Mouse (Mus musculus): ENCODE measurements around the gene Smok2a.
"Not testable (repeated sequence)": the region's sequence is repeated elsewhere in the genome, so short reads cannot be mapped to it uniquely, and the experiment has no call there.

DNA sequence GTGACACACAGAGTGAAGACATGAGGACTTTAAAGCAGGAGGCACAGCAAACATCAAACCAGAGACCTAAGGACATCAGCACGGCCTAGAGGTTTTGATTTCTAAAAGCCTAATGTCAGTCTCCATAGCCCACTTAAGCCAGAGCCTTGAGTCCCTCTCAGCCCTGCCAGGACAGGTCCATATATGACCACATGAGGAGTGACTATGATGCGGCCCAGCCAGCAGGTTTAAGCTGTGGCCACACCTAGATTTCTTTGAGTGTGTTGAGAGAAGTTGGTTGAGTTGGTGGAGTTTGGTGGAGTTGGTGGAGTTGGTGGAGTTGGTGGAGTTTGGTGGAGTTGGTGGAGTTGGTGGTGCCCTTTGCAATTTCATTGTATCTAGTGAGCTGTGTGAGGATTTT, 9.0 kb downstream of the Smok2a start, which contains the start of gene Smok2b:
- TF ChIP-seq CTCF (IDR thresholded peaks at IDR 0.05; ENCODE audit: low read depth, low read length); POLR2A (IDR thresholded peaks at IDR 0.05; ENCODE audit: borderline replicate concordance, low read depth, low read length): not testable (repeated sequence)
